Mouse (Mus musculus) central nervous system, embryonic 14 days (tissue): Measurements from ENCODE around the gene Gm21731. TPM values are rescaled to one million over a fixed set of nuclear protein-coding genes. Genes with fewer than 3 reads are reported as not detected.

Experiments
- polyA plus RNA-seq: library from polyadenylated mRNA; depleted of rRNA; stranded (reverse); fragments of >200 nt; gene quantifications from 2 replicates; pipeline ENCODE4 v1.2.3, GENCODE M21; 2012; rRNA removed

The Gm21731 gene
- polyA plus RNA-seq: not detected in 2 replicates

DNA sequence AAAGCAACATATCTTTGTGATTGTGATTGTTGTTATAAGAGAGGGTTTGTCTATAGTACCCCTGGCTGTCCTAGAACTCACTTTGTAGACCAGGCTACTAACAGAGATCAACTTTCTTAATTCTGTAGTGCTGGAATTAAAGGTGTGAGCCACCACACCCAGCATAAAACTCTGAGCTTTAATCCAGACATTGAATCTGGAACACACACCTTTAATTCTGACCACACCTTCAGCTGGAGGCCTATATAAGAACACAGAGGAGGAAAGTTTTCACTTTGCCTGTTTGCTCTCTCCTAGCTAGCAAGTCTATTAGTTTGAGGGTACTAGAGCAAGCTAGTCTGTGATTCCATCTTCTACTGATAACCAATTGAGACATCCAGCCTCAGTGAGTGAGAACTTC, at the start of gene Gm21731:
Gm21731 (plus strand) TSS at position 301 of the 400 bp plus-strand sequence.

DNA sequence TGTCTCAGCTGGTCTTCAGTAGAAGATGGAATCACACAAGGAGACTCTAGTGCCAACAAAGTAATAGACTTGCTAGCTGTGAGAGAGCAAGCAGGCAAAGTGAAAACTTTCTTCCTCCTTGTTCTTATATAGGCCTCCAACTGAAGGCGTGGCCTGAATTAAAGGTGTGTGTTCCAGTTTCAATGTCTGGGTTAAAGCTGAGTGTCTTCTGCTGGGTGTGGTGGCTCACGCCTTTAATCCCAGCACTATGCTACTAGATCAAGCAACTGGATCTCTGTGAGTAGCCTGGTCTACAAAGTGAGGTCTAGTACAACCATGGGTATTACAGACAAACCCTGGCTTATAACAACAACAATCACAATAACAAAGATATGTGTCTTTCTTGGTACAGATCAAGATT, 23.1 kb upstream of the Gm21731 start, which contains the start of gene Gm21762:
Gm21762 (minus strand) TSS at position 101 of the 400 bp plus-strand sequence.

DNA sequence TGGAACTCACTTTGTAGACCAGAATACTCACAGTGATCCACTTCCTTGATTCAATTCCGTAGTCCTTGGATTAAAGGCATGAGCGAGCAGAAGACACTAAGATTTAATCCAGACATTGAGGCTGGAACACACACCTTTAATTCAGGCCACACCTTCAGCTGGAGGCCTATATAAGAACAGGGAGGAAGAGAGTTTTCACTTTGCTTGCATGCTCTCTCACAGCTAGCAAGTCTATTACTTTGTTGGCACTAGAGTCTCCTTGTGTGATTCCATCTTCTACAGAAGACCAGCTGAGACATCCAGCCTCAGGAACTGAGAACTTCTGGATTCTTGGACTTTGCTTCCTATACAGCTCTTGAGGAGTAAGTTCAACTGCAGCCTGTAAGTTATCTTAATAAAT, 24.0 kb downstream of the Gm21731 start, which contains the start of gene AF067061:
AF067061 (plus strand) TSS at position 245 of the 400 bp plus-strand sequence.

Other genes with a start within 250 kb of the Gm21731 start
- gene Gm36079, start 212.1 kb upstream of the Gm21731 start, polyA plus RNA-seq: not detected in 2 replicates
- gene Gm21188, start 186.9 kb upstream of the Gm21731 start, polyA plus RNA-seq: 0.06 TPM in 2 replicates
- not detected in 2 replicates for gene Gm20767, start 98.9 kb upstream of the Gm21731 start, polyA plus RNA-seq
- not detected in 2 replicates for gene Gm21818, start 66.7 kb upstream of the Gm21731 start, polyA plus RNA-seq
- gene Gm21762, start 23.2 kb upstream of the Gm21731 start, polyA plus RNA-seq: not detected in 2 replicates
- gene AF067061, start 24.0 kb downstream of the Gm21731 start, polyA plus RNA-seq: not detected in 2 replicates
- gene BC147527, start 61.3 kb downstream of the Gm21731 start, polyA plus RNA-seq: 0.11 and 0.17 TPM in 2 replicates
- gene Tcstv3, start 77.8 kb downstream of the Gm21731 start, polyA plus RNA-seq: not detected in 2 replicates